Mouse (Mus musculus) brain, embryonic 14.5 days (tissue): ENCODE data around the gene Camta1. TPM values are rescaled to one million over a fixed set of nuclear protein-coding genes. Genes with fewer than 3 reads are reported as not detected.

Experiments
- DNase-seq: peaks from one replicate; pipeline ENCODE4 v3.0.0-alpha.2; 2011; ENCODE audit warnings: low read depth
- CTCF ChIP-seq: fragments of 200-500 bp; IDR thresholded peaks from 2 replicates; pipeline ENCODE4 v1.5.1; 2012; ENCODE audit warnings: inconsistent platforms, mild to moderate bottlenecking, moderate library complexity, borderline replicate concordance; ENCODE audit not compliant: insufficient read depth, insufficient read length; ENCODE audit errors: extremely low read depth
- POLR2A ChIP-seq: fragments of 200-500 bp; IDR thresholded peaks from 2 replicates; pipeline ENCODE4 v1.6.1; 2012; ENCODE audit warnings: mild to moderate bottlenecking, inconsistent platforms, borderline replicate concordance; ENCODE audit not compliant: poor library complexity, insufficient read depth, insufficient read length, severe bottlenecking; ENCODE audit errors: extremely low read depth
- polyA plus RNA-seq: library from polyadenylated mRNA; depleted of rRNA; stranded (reverse); fragments of >200 nt; gene quantifications from 2 replicates; pipeline ENCODE4 v1.2.3, GENCODE M21; 2012

Gene Camta1
- polyA plus RNA-seq, 1 experiment: 92.9 TPM

DNA sequence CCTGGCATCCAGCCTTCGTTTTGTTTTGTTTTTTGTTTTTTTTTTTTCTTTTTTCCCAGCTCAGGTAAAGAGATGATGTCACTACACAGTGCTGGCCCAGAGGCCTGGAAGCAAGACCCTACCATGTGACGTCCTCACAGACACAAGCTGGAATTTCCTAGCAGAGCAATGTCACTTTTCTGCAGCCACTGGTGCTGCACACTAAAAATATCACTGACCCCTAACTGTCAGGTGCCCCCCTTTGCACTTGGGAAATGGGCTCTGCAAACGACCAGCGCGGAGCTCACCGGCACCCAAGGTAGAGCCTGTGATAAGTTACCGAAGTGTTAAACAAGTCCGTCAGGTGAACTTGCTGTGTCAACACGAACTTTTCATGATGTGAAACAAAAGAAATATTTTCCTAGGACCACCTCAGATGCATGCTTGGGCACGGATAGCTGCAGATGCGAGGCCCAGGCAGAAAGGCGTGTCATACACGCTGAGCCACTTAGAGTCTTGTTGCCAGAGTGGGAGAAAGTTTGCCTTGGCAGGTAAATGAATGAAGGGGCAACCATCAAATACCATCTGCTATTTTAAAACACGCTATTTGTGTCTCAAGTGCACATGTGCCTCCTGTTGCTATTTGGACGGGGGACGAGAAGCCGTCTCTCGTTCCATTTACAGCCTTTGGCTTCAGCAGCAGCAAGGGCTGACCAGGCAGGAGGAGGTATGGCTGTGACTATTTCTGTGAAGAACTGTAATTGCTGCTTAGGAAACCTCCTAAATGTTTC lies 765.2 kb downstream of the Camta1 start:
- no peak for DNase-seq
- TF ChIP-seq POLR2A (no peak), CTCF (no peak)

DNA sequence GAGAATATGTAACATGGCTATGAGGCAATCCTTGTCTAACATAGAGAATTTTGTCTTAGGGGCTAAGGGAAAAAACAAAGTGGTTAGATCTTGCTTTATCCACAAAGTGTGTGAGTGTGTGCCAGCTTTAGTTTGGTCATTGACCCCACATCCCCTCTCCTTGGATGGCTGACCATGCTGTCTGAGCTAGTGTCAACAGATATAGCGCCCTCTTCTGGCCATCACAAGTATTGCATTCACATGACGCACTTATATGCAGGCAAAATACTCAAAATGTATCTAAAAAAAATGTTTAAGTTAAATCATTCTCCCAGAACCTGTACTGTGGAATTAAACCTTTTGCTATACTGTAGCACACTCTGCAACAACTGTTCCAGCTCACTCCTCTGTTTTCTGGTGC lies 766.5 kb downstream of the Camta1 start:
- peak; percentile 57 for DNase-seq
- TF ChIP-seq POLR2A (no peak), CTCF (peak; percentile 66; the same call in 1 of the 2 replicates)

DNA sequence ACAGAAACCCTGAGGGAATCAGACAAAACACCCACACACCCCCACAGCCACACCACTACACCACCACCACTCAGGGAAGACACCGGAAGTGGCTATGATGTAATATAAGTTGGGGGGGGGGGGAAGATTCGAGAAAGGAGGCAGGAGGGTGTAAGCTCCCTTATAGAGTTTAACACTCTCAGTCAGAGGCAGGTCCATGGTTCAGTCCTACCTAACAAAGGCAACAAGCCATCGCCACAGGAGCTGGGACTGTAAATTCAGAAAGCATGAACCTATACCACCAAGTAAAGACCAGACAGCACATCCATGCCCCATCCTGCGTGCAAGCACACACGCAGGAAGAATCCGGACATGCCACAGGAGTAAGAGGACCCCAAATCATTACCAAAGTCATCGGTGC lies 772.4 kb downstream of the Camta1 start, which contains the start of gene Gm13090:
TSS of gene Gm13090 (plus strand) at position 301 of the 400 bp plus-strand sequence.
- TF ChIP-seq POLR2A (no peak), CTCF (no peak)
- no peak for DNase-seq

DNA sequence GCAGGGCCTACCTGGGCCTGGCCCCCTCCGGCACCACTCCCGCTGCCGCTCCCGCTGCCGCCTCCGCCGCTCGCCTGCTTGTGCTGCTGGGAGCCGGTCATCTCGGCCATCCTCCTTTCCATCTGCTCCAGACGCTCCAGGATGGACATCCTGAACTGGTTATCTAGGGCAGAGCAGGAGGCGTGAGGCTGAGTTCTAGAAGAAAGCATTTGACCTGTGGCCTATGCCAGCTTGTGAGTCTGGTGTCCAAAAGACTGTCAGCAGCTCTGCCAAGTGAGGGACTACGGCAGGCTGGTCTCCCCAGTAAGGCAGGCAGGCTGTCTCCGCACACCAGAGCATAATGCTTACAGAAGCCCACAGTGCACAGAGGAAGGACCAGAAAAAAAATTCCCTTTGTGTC lies 772.9 kb downstream of the Camta1 start:
- DNase-seq: peak; percentile 20
- no peak for TF ChIP-seq CTCF
- no peak for TF ChIP-seq POLR2A

DNA sequence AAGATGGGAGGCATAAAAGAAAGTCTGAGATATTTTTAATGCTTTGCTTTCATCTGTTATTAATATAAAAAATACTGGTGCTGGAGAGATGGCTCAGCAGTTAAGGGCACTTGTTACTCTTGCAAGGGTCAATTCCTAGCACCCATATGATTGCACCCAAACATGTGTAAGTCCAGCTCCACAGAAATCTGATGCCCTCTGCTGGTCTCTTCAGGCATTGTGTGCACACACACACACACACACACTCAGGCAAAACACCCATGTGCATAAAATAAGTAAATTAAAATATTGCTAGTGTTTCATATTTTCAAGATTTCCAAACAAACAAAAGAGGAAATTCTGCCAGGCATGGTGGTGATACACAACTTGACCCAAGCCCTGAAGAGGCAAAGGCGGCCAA lies 774.3 kb downstream of the Camta1 start:
- TF ChIP-seq CTCF: peak; percentile 30; the same call in 1 of the 2 replicates
- TF ChIP-seq POLR2A: no peak
- DNase-seq: no peak

DNA sequence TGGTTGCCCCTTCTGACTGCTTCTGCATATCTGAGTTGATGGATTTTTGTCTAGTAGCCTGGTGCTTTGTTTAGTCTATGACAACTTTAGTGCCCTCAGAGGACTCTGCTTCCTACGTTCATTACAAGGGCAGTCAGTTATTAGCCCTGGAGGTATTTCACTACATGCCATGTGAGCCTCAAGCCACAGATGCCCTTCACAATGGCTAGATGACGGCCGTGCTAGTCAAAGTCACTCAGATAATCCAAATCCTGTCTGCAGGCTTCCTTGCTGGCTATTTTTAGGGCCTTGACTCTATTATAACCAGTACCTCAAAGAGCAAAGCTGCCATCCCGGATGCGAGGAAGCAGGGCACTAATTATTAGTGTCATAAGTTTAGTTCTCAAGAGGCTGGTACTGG lies 778.6 kb downstream of the Camta1 start:
- TF ChIP-seq POLR2A (no peak), CTCF (no peak)
- DNase-seq: no peak

DNA sequence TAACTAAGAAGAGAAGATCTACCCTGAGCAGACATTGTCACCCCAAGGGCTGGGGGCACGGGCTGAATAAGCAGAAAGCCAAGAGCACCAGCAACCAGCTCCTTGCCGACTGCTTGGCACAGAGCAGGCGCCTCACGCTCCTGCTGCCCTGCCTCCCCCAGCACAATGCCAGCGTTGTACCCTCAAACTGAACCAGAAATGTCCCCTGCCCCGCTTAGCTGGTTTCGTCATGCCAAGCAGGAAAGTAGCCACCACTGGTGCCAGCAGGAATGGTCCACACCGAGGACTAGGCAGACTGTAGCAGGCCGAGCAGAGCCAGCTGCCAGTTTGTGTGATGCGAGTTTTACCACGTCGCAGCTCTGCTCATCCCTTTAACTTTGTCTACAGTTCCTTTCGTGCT lies 779.7 kb downstream of the Camta1 start:
- TF ChIP-seq POLR2A (no peak), CTCF (no peak)
- no peak for DNase-seq

DNA sequence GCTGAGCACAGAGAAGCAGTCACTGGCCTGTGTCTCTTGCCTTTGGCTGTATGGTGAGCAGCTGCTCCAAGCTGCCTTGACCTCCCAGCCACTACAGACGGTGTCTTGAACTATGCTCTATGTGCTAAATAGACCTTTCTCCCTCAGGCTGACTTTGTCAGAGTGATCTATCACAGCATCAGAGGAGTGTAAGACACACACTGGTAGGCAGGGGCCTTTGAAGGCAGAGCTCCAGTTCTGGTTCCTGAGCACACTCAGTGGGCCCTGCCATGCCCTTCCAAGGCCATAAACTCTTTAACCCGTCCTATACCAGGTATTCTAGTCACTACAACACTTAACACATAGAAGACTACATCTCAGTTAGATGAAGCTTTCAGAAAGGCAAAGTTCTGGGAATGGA lies 780.3 kb downstream of the Camta1 start:
- no peak for TF ChIP-seq POLR2A
- no peak for TF ChIP-seq CTCF
- no peak for DNase-seq

DNA sequence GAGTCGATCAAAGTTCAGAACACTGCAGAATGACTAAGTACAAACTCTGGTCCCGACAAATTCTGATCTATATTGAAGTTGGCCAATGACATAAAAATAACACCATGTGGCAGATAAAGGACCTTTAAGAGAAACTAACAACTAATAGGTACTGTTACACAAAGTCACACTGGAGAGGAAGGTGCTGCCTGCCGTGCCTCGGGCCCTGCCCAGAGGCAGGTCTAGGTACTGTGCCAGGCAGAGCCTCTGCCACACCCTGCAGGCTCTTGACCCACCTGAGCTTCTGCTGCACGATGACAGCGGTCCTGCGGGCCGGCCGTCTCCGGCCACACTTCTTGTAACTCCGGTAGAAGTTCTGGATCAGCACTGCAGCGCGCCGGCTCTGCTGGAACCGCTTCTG lies 786.9 kb downstream of the Camta1 start:
- DNase-seq: no peak
- TF ChIP-seq CTCF (no peak), POLR2A (no peak)

DNA sequence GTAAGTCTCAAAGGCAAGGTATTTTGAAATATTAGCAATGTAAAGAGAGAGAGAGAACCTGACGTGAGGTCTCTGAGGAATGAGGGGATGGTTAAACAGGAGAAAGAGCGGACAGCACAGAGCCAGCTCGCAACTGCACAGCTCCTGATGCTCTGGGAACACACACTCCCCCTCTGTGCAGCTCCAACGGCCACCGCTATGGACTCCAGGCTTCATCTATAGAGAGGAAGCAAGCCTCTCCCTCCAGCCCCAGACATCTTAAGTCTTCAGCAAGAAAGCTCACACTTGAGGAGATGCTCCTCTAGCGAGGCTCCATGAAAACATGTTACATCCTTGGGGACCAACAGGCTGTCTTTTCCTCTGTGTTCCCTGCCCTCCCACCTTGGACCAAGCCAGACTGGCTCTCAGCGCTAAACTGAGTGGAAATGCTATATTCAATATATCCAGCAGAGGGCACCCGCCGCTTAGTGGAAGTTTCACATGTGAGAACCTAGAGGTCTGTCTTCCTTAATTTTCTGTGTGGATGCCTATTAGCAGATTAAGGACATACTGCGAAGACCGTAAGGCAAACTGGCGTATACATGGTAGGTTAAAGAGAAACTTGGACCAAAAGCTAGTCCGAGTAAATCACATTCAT lies 788.5 kb downstream of the Camta1 start:
- peak; percentile 74; the same call in 1 of the 2 replicates for TF ChIP-seq CTCF
- no peak for TF ChIP-seq POLR2A
- DNase-seq: peak; percentile 80

DNA sequence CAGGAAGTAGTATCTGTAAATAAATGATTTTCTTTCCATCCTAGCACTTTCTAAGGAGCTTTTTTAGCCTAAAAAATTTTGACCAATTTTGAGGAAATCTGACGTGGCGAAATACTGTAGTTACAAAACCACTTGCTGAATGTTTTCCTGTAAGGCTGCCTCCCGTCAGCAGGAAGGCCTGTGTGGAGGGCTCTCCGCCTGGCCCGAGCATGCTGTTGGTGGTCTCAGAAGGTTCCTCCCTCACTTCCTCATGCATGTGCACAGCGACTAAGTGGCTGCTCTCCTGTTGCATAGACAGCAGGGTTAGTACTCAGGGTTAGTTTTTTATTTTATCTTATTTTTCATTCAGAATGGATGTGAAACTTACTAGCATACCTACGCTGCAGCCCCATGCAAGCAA lies 790.7 kb downstream of the Camta1 start:
- no peak for DNase-seq
- TF ChIP-seq CTCF (no peak), POLR2A (no peak)
